Mouse (Mus musculus) CH12F3 (cell line): Measurements from ENCODE around the gene Pappa2.

ENCODE experiments used
- in situ Hi-C: fragments of 300-500 bp; cut with MboI; formaldehyde crosslinking; loops from 2 replicates; pipeline ENCODE4 v1.14.3; 2020; ENCODE audit warnings: low sequenced_read_pairs

Gene Pappa2

DNA sequence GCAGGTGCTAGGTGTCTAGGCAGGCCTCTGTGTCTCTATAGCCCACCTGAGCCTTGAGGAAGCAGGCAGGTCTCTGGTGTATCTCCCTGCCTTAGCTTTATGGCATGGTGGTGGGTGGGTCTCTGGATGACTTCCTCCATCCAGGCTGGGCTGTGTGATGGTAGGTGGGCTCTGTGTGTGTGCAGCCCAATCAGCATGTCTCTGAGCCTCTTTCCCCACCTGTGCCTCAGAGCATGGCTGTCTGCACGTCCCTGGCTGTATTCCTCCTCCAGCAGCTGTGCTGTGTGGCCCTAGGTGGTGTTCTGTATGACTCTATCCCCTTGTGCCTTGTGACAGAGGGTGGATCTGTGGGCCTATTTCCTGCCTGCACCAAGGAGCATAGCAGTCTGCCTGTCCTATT is at the start of gene Pappa2:
Gene Pappa2, minus strand, starts transcription at position 101 of the 400 bp plus-strand sequence.
- in situ Hi-C loops: no loop called here

DNA sequence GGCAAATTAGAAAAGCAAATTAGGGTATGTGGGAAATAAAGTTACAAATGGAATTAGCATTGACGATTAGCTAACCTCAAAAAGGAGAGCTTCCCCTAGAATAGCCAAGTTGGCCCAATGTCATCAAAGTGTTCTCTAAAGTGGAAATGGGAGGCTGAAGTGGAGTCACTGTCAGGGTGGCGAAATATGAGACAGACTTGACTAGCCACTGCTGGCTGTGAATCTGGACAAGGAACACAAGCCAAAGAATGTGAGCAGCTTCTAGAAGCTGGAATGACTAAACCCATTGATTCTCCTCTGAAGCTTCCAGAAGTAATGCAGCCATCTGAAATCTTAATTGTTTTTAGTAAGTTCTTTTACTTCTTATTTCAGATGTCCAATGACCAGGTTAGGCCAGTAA is 48.8 kb upstream of the Pappa2 start:
- in situ Hi-C loops: no loop called here

- in situ Hi-C loops: no loop called here
Measured at GRCm38 (mm10) chr1:159014940-159015660, 34.8 kb upstream of the Pappa2 start.

DNA sequence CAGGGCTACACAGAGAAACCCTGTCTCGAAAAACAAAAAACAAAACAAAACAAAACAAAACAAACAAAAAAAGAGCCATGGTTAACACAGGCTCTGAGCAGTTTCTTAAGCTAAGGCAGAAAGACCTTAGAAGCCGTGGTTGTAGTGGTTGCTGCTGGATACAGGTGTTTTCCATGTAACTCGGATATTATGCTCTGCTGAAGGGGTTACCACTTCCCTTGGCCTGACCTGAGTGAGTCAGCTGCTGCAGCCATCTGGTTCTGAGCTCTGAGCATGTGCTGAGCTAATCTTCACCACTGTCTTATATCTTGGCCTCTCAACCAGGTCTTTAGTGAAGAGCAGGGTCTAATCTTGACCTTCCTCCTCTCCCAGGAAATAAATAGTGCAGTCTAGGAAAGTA is 6.8 kb upstream of the Pappa2 start:
- in situ Hi-C loops: no loop called here

GRCm38 (mm10) chr1:158962340-158962739 is 17.9 kb downstream of the Pappa2 start:
- in situ Hi-C loops: no loop called here

- in situ Hi-C loops: no loop called here
Measured at GRCm38 (mm10) chr1:158960984-158961383, 19.3 kb downstream of the Pappa2 start.

DNA sequence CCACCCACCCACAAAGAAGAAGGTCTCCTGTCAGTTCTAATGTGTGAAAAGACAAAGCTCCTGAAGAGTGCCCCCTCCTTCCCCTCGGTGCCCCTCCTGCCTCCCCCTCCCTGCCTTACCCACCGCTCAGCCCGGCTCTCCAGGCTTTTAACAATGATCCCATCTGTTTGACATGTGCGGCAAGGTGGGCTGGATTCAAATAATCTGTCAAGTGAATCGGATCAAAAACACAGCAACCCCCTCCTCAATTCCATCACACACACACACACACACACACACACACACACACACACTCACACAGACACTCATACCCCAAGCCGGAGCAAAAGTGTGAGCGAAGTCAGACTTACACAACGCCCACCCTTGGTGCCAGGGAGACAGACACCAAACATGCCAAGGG is 19.7 kb downstream of the Pappa2 start:
- in situ Hi-C loops: no loop called here

GRCm38 (mm10) chr1:158956361-158956760 is 23.9 kb downstream of the Pappa2 start:
- in situ Hi-C loops: loop anchor here (10.0 kb wide), 1 partner anchor 178 kb away; no protein-coding TSS in a partner anchor

DNA sequence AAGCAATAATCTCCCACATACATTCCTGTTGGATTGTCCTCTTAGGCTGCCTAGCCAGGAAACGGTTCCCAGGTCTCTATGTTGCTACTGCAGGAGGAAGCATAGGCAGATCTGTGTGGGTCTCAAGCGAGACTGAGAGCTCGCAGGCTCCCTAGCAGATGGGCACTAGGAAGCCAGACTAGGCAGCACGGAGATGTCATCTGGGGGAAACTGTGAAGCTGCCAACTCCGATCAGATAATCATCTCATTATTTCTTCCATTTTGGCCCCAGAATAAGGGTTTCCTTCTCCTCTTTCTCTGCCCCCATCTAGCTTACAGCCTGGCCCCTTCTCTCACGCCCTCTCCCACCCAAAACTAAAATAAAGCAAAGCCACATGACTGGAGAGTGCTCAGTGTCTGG is 25.5 kb downstream of the Pappa2 start:
- in situ Hi-C loops: loop anchor here (10.0 kb wide), 1 partner anchor 180 kb away; no protein-coding TSS in a partner anchor

DNA sequence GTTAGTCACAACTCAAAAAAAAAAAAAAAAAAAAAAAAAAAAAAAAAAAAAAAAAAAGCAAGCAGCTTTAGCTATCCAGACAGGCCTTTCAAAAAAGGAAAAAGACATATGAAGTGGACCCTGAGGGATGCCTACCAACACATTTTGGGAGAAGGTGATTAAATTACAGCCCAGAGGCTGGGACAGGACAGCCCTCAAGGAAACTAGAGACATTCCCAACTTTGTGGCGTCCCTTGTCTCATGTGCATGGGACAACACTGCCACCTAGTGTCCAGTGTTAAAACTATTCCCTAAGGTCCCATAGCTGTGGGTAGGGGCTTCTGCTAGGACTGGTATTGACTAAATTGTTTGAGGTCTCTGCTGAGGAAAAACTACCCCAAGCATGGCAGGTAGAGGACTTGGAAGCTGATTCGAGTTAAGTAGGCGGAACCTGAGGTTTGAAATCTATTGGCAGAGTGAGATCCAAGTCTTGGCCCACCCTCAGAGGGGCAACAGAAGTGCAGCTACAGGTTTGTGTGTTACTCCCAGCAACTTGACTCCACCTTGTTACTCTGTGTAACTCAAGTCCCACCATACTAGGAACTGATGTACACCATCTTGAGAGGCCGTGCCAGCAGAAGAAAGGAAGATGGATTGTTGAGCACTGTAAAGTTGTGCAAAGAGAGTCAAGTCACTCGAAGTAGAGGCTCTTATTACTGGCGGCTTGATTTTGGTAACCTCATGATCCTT is 26.6 kb downstream of the Pappa2 start:
- in situ Hi-C loops: loop anchor here (10.0 kb wide), 1 partner anchor 181 kb away; no protein-coding TSS in a partner anchor

- in situ Hi-C loops: loop anchor here (10.0 kb wide), 1 partner anchor 234 kb away; no protein-coding TSS in a partner anchor
Measured at GRCm38 (mm10) chr1:158949041-158949440, 31.2 kb downstream of the Pappa2 start.

DNA sequence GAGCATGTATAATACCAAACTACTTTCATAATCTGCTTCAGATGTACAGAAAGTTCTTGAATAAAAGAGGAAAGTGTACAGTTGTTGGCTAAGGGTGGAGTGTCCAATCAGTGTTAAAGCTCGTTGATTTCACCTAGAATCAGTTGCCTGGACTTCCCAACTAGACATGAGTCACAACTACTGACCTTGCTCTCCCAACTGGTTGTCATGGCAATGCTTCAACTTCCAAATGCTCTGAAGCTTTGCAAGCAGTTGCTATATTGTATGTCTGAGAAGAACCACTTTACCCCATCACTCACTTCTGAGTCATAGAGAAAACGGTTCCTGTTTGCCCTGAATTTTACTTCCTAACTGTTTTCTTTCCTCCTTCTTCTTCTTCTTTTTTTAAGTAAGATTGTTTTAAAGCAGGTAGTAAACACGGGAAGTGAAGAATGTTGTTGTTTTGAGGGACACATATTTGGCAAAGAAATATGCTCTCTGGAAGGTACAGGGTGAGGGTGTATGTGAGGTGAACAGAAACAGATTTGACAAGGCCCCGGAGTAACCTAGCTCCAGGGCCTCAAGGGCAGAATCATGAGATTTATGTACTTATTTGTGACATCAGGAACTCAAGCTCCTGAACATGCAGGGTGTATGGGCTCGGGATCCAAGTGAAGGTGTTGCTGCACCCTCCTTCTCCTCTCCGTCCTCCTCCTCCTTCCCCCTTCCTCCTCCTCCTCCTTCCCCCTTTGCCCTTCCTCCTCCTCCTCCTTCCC is 32.1 kb downstream of the Pappa2 start:
- in situ Hi-C loops: loop anchor here (10.0 kb wide), 1 partner anchor 233 kb away; no protein-coding TSS in a partner anchor

- in situ Hi-C loops: loop anchor here (10.0 kb wide), 1 partner anchor 230 kb away; no protein-coding TSS in a partner anchor
Measured at GRCm38 (mm10) chr1:158944936-158945335, 35.4 kb downstream of the Pappa2 start.

DNA sequence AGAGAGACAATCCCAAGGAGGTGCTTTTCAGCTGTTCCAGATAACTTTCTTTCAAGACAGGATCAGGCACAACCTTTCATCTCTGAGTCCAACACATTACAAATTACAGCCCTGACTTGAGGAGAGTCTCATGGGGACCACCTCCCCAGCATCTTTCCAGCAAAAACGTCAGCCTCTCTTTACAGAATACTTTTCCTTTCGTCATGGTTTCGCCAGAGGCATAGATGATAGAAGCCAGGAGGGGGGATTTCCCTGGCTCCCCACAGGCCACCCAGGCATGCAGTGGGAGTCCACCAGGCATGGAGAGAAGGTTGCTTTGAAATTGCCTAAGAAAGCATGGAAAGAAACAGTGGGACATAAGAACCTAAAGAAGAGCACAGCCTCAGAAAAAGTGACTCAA is 37.4 kb downstream of the Pappa2 start:
- in situ Hi-C loops: loop anchor here (10.0 kb wide), 1 partner anchor 228 kb away; no protein-coding TSS in a partner anchor

DNA sequence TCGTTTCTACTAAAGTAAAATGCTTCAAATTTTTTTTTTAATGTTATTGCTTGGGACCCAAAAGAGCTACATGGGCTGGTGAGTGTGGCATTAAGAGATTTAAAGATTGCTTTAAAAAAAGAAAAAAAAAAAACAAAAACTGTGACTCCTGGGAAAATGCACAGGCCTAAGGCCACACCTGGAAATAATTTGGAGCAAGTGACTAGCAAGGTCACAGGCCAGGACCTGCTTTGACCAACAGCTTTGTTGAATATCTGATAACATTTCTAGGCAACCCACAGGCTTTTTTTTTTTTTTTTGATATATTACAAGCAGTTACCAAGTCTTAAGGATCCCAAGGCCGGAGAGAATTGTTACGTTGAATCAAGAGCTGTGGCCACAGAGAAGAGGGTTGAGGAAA is 39.3 kb downstream of the Pappa2 start:
- in situ Hi-C loops: loop anchor here (10.0 kb wide), 1 partner anchor 226 kb away; no protein-coding TSS in a partner anchor

- in situ Hi-C loops: no loop called here
Measured at GRCm38 (mm10) chr1:158934447-158934846, 45.8 kb downstream of the Pappa2 start.

GRCm38 (mm10) chr1:158931202-158931827 is 49.0 kb downstream of the Pappa2 start:
- in situ Hi-C loops: no loop called here

DNA sequence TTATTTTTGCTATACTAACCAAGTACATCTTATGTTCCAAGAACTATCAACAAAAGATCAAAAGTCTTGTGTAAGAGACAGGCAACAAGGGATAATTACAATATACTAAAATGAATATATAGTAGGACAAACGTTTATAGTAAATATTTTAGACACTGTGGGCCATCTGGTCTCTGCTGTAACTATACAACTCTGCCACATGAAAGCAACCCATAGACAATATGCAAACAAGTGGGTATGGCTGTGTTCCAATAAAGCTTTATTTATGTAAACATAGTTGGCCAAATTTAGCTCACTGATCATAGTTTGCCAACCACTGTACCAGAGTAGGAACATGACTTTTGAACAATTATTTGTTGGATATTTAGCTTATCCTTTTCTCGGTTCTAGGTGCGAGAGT is 50.9 kb downstream of the Pappa2 start:
- in situ Hi-C loops: no loop called here

GRCm38 (mm10) chr1:158920451-158920850 is 59.8 kb downstream of the Pappa2 start:
- in situ Hi-C loops: no loop called here

DNA sequence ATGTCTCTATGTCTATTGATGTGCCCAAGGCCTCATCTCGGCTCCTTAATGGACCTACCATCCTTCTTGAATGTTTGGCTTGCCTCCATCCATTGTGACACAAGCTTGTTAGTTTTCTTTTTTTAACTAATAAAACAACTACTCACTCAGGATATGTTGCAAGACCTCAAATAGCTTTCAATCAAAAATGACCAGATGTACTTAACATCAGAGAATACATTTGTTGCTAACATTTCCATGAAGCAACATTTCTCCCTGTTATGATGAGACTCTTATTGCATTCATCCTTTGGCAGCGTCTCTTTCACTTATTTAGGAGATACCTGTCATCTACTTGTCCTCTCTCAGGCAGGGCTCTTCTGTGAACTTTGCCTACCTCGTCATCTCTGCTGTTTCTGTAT is 61.4 kb downstream of the Pappa2 start:
- in situ Hi-C loops: no loop called here

- in situ Hi-C loops: no loop called here
Measured at GRCm38 (mm10) chr1:158917067-158917466, 63.2 kb downstream of the Pappa2 start.
